Comparison of ENCODE assay signal across 19 mouse cellular contexts in the genomic region with DNA sequence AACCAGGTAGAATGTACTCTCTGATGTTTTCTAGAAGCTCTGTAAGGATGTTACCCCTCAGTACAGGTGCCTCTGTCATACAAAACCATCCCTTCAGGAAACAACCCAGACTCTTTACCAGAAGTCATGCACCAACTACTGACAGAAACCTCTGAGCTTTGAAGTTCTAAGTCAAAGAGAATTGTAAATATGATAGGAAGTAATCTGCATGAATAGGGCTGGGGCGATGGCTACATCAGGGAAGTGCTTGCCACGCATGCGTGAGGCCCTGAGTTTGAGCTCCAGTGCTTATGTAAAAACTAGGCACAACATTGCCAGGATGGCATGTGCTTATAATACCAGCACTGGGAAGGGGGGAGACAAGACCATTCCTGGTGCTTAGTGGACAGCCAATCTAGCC. TPM values are rescaled to one million over a fixed set of nuclear protein-coding genes. Genes with fewer than 3 reads are reported as not detected.
DNase-seq lines count a peak whose midpoint lies in the region; ATAC-seq lines count a peak whose summit lies in the region.
"Had no signal": no experiment of that assay in that cellular context is flagged by ENCODE, and none has a peak within 500 bp of the region (broad histone marks: within the 10 kb centered on the region; RNA-seq: fewer than 3 reads in every experiment).

No protein-coding gene starts in this region.

- 0 out of 2 replicates have a peak, but pooled peaks have one; percentile 18 for ATAC-seq in megakaryocyte, adult 5-6 weeks (ENCODE audit: poor library complexity, severe bottlenecking)
- ATAC-seq: liver, embryonic 12.5 days; Patski had no signal

- intact Hi-C loops in gastrocnemius, postnatal 14 days (cut with DNase I; ENCODE audit: low total_unique reads), result no loop called here

- peak; percentile 87 for DNase-seq in CD4-positive helper T cell, adult 2 months (ENCODE audit: low read depth, low spot score)
- DNase-seq in T-cell, adult 2 months (ENCODE audit: low spot score), result peak; percentile 78
- DNase-seq in thymus, postnatal 14 days, result peak; percentile 69
- DNase-seq in layer of hippocampus, postnatal 25 days (ENCODE audit: extremely low spot score in 1 of 2, low spot score in 1 of 2), result no peak
- DNase-seq in kidney, postnatal 14 days, result no peak
- no peak for DNase-seq in gastrocnemius, postnatal 14 days
- DNase-seq: adrenal gland, postnatal 25 days; cerebellum, adult 18-20 months; cerebellum, postnatal 25 days; gastrocnemius, postnatal 10 days; kidney, adult 9 months; kidney, postnatal 36 days; layer of hippocampus, adult 9-11 months; lung, adult 2 months; right cerebral cortex, postnatal 4 days had no signal

RNA-seq across cellular contexts. Expression of a gene that starts 24.1 kb away (rescaled TPM):
- 0.07 TPM in 1 of 2 replicates, not detected in the other for total RNA-seq in megakaryocyte, adult 5-6 weeks (2015)
- total RNA-seq in megakaryocyte, adult 5-6 weeks (2017), result 0.12 and 0.44 TPM in 2 replicates
- total RNA-seq in layer of hippocampus, postnatal 25 days (2021), result under 1 TPM in 1 of 2 experiments, not detected in 1; 0.23 TPM
- under 1 TPM in 1 of 2 experiments, not detected in 1; 0.08 TPM for total RNA-seq in gastrocnemius, postnatal 14 days (2021)
- total RNA-seq: hematopoietic stem cell, adult 5-6 weeks had no signal

RNA-seq across cellular contexts. Expression of a gene that starts 25.4 kb away (rescaled TPM):
- 58.2 and 59.6 TPM in 2 replicates for total RNA-seq in megakaryocyte, adult 5-6 weeks (2015)
- total RNA-seq in megakaryocyte, adult 5-6 weeks (2017), result 50.4 and 51.9 TPM in 2 replicates
- 10 to 100 TPM; 24.3 to 26.4 TPM for total RNA-seq in layer of hippocampus, postnatal 25 days (2021)
- 10 to 100 TPM; 25.9 to 29.9 TPM for total RNA-seq in gastrocnemius, postnatal 14 days (2021)

RNA-seq across cellular contexts. Expression of a gene that starts 45.9 kb away (rescaled TPM):
- total RNA-seq in megakaryocyte, adult 5-6 weeks (2015), result 108 and 110 TPM in 2 replicates
- 197 and 206 TPM in 2 replicates for total RNA-seq in megakaryocyte, adult 5-6 weeks (2017)
- 10 to 100 TPM; 36.4 to 50.8 TPM for total RNA-seq in layer of hippocampus, postnatal 25 days (2021)
- 10 to 100 TPM; 18.6 to 19.5 TPM for total RNA-seq in gastrocnemius, postnatal 14 days (2021)

Comparison
In these comparisons a context has a peak if more than half of its experiments do, and no peak if none do; other contexts are left out.
1. DNase-seq: peak in CD4-positive helper T cell, adult 2 months (single experiment), T-cell, adult 2 months (single experiment) and thymus, postnatal 14 days (single experiment); none in layer of hippocampus, postnatal 25 days (0 of 2), kidney, postnatal 14 days (single experiment) and gastrocnemius, postnatal 14 days (single experiment).